Mouse (Mus musculus) NIH3T3 (cell line): ENCODE measurements around the gene Rmdn2.

Experiments used
- DNase-seq: peaks from one replicate; pipeline ENCODE4 v3.0.0-alpha.2; 2012; ENCODE audit warnings: low read depth

The Rmdn2 gene

DNA sequence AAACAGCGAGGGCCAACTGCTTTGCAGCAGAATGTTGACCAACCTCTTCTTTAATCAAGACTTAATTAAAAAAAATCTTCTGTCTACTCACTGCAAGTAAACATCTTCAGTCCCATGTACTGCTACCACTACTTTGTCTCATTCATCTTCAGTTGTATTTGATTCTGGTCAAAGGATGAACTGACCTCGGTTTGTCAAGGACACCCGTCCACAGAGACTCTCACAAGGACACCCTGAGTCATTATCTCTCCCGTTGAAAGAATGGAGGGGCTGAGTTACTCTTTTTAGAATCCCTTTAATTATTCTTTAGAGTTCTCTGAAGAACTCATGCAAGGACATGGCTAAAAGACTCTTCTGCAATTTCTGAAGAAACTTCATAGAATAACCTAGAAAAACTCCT, at the start of gene Rmdn2:
TSS of gene Rmdn2 (plus strand) at position 319 of the 400 bp plus-strand sequence.
- DNase-seq = no peak

- peak; percentile 26 for DNase-seq
Measured at GRCm38 (mm10) chr17:79563067-79563620, 48.5 kb upstream of the Rmdn2 start.

- DNase-seq = peak; percentile 37
Measured at GRCm38 (mm10) chr17:79563721-79564120, 47.9 kb upstream of the Rmdn2 start.

- peak; percentile 70 for DNase-seq
Measured at GRCm38 (mm10) chr17:79565241-79565961, 46.3 kb upstream of the Rmdn2 start.

DNA sequence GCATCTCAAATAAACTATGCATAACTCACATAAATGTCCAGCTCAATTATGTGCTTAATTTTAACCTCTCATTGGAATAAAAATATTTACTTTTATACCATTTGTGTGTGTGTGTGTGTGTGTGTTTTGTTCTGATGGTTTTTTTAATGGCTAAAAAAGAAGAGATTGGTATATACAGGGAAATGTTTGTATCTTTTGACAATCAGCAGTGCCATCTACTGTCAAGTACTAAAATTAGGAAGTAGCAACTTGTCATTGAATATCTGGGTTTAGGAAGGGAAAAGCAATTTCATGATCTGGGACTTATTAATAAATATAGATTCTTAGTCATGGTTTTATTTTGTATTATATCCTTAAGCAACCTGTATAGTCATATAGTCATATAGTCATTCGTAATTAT, 43.3 kb upstream of the Rmdn2 start:
- peak; percentile 74 for DNase-seq

DNA sequence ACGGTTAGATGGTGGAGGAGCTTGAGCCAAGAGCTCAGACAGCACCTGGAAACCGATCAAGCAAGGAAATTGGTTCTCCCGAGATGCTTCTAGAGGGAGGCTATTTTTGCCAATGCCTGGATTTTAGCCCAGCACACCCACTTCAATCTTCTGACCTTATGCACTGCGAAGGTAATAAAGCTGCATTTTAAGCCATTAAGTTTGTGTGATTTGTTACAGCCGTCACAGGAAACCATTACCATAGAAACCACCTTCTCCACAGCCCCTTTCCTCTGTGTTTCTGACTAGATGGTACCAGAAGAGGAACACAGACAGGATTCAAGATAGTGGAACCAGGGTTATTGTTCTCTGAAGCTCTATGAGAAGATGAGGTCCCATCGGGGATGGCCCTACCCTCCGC, 33.3 kb upstream of the Rmdn2 start:
- no peak for DNase-seq

GRCm38 (mm10) chr17:79580264-79580920, 31.3 kb upstream of the Rmdn2 start:
- peak; percentile 90 for DNase-seq

GRCm38 (mm10) chr17:79583466-79583865, 28.2 kb upstream of the Rmdn2 start:
- DNase-seq = no peak

DNA sequence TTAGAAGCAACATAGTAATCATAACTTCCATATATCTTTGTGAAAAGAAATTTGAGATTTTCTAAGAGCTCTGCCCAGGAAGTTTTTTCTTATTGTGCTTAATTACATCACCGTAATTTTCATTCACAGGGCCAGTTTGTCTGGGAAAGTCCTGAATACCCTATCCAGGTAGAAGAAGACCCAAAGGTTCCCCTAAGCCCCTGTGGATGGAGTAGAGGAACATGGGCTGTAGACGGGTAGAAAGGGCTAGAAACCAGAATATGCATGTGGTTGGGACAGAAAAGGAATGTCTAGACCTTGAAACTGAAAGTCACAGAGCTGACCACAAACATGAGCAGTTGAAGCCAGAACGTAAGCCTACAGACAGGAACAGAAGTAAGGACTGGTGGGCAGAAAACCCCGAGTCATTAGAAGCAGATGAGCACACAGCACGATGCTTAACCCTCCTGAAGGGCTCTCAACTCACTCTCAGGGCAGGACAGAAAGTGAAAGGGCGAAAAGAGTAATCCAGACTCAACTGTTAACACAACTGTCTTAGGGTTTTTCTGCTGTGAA, 27.3 kb upstream of the Rmdn2 start:
- DNase-seq = no peak

- DNase-seq = no peak
Measured at GRCm38 (mm10) chr17:79589913-79590312, 21.8 kb upstream of the Rmdn2 start.

DNA sequence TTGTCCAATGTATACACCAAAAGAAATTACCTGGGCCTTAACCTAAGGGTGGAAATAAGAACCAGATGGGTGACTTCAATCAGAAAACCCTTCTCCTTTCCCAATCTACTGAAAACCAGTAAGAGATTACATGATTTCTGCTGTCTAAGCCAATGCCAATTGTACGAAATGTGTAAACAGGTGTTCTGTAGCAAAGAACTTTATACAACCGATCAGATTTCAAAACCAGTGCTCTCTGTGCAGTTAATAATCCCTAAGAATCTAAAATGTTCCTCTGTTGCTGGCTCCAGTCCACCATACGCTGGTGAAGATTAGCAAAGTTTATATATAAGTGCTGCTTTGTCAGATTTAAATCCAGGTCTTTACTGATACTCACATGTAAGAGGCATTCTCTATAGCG, 15.7 kb upstream of the Rmdn2 start:
- no peak for DNase-seq

DNA sequence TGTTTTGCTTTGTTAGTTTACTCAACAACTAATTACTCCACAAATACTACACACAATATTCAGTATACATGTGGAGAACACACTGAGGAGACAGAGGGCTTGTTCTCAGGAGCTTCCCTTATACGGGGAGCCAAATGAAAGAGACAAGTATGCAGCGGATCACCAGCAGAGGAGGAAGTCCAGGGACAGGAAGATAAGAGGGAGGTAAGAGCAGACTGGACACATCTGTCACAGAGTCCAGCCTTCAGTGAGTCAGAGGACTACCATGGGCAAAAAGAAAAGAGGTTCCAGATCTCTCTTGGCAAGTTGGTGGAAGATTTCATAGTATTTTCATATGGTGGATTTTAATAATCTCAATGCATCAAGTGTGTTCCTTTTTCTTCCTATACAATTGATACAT, 13.5 kb upstream of the Rmdn2 start:
- DNase-seq = no peak

- no peak for DNase-seq
Measured at GRCm38 (mm10) chr17:79598596-79599577, 12.8 kb upstream of the Rmdn2 start.

DNA sequence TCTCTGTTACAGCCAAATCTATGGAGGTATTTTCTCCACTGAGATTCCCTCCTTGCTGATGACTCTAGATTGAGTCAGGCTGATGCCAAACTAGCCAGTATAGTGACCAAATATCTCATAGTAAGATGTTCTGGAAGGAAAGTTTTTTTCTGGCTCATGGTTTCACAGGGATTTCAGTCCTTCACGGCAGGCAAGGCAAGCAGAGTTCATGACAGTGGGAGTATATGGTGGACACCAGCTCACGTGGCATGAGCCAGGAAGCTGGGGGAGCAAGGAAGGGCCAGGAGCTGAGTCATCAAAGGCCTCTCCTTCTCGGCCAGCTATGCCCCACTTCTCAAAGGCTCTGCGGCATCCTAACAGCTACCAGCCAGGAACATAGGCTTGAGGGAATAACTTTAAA, 11.6 kb upstream of the Rmdn2 start:
- peak; percentile 18 for DNase-seq

GRCm38 (mm10) chr17:79602381-79602780, 9.3 kb upstream of the Rmdn2 start:
- no peak for DNase-seq

- no peak for DNase-seq
Measured at GRCm38 (mm10) chr17:79603427-79603826, 8.2 kb upstream of the Rmdn2 start.

DNA sequence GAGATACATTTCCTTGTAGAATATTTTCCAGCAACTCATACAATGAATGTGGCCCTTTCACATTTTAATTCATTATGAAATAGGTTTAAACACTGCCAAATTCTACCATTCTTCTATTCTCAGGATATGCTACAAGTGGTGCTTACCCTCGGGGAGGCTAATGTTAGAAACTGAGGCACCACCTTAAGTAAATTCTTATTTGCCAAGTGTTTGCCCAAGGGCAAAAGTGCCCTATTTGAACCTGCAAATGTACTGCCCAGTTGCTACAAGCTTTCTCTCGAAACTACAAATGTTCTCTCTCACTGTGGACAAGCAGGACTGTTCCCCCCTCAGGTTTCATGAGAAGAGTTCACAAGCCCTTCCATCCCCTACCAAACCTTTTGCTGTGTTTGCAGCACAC, 5.9 kb upstream of the Rmdn2 start:
- DNase-seq = no peak

DNA sequence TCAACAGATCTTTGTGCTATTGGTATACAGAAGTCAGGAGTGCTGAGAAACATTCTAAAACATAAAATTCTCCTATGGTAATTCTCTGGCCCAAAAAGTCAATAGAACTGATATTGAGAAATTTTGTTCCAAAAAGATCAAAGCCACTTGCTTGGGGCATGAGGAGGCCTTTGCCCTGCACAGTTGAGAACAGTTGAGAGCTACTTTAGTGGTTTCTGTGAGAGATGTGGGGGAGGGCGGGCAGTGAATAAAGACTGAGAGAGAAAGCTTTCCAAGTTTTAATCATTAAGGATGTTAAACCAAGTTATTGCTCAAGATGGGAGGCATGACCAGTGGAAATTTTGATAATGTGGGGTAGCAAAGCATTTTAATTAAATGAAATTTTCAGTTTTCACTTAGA, 2.0 kb upstream of the Rmdn2 start:
- DNase-seq = no peak

GRCm38 (mm10) chr17:79610163-79610755, 1.4 kb upstream of the Rmdn2 start:
- DNase-seq = no peak

GRCm38 (mm10) chr17:79614691-79615588, 3.3 kb downstream of the Rmdn2 start:
- peak; percentile 79 for DNase-seq
